Mouse (Mus musculus) ES-Bruce4 (cell line): ENCODE data around the gene Nusap1.

Source experiments
- CTCF ChIP-seq: IDR thresholded peaks from one replicate; pipeline ENCODE4 v1.8.1; 2011; ENCODE audit warnings: low read depth, low read length
- POLR2A ChIP-seq: IDR thresholded peaks from one replicate; pipeline ENCODE4 v1.8.1; 2011; ENCODE audit warnings: low read length; ENCODE audit not compliant: insufficient read depth

GRCm38 (mm10) chr2:119692003-119692701 lies 74.1 kb downstream of the Nusap1 start:
- no peak for TF ChIP-seq CTCF
- TF ChIP-seq POLR2A: no peak
